Mouse (Mus musculus): ENCODE measurements around the gene Pth1r. TPM values are rescaled to one million over a fixed set of nuclear protein-coding genes. Genes with fewer than 3 reads are reported as not detected.

Pth1r gene
- polyA plus RNA-seq, 1 experiment from 2014 or later, result 19.8 TPM

DNA sequence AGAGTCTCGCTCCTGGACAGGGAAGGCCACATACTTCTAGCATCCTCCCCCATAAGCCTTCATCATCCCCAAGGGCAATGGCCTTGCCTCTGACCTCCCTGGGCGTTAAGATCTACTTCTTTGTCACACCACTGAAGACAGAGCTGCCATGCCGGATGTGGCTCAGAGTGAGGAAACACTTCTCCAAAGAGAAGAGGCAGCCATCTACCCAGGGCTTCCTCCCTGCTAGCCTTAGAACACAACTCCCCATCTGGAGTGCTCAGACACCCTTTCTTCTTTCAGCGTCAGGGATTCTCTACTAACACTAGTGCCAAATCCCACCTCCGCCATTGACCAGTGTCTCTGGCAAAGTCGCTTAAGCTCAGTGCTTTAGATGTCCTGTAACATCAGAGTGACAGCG, 12.8 kb downstream of the Pth1r start:
- 78% methylated on average over 7 of the region's 7 CpGs for WGBS
- Histone ChIP-seq H3K36me3 (ENCODE audit: control insufficient read depth, insufficient read depth, low read length) (no peaks in the 10 kb centered on the region; the same call in 1 of the 2 replicates), H3K27ac (ENCODE audit: low read length) (no peak overlapping the region), H3K4me2 (replicated peaks; ENCODE audit: low read depth, low read length) (no peak overlapping the region), H3K4me3 (ENCODE audit: low read depth, low read length) (no peak overlapping the region), H3K9ac (replicated peaks; ENCODE audit: low read depth, low read length) (no peak overlapping the region), H3K9me3 (ENCODE audit: control insufficient read depth, low read depth, low read length) (no peaks in the 10 kb centered on the region), H3K27me3 (ENCODE audit: control insufficient read depth, insufficient read depth, low read length) (no peaks in the 10 kb centered on the region), H3K4me1 (ENCODE audit: control insufficient read depth, insufficient read depth, low read length) (peaks cover 18% of the 10 kb centered on the region)
- ATAC-seq (ENCODE audit: insufficient number of reproducible peaks, insufficient read depth, low FRiP score, low read depth), result no peak

GRCm38 (mm10) chr9:110733102-110733501, 13.8 kb downstream of the Pth1r start:
- H3K27ac ChIP-seq (ENCODE audit: low read length), result peak overlapping the region; percentile 48; the same call in 1 of the 2 replicates
- H3K9me3 ChIP-seq (ENCODE audit: control insufficient read depth, low read depth, low read length), result no peaks in the 10 kb centered on the region
- peak overlapping the region; percentile 50 for H3K4me2 ChIP-seq (replicated peaks; ENCODE audit: low read depth, low read length)
- WGBS, result 7% methylated on average over 8 of the region's 8 CpGs
- H3K27me3 ChIP-seq (ENCODE audit: control insufficient read depth, insufficient read depth, low read length), result no peaks in the 10 kb centered on the region
- no peak overlapping the region for H3K9ac ChIP-seq (replicated peaks; ENCODE audit: low read depth, low read length)
- peaks cover 18% of the 10 kb centered on the region for H3K4me1 ChIP-seq (ENCODE audit: control insufficient read depth, insufficient read depth, low read length)
- ATAC-seq (ENCODE audit: insufficient number of reproducible peaks, insufficient read depth, low FRiP score, low read depth), result 0 out of 2 replicates have a peak, but pooled peaks have one; percentile 15
- peak overlapping the region; percentile 20 for H3K4me3 ChIP-seq (ENCODE audit: low read depth, low read length)
- no peaks in the 10 kb centered on the region; the same call in 1 of the 2 replicates for H3K36me3 ChIP-seq (ENCODE audit: control insufficient read depth, insufficient read depth, low read length)

DNA sequence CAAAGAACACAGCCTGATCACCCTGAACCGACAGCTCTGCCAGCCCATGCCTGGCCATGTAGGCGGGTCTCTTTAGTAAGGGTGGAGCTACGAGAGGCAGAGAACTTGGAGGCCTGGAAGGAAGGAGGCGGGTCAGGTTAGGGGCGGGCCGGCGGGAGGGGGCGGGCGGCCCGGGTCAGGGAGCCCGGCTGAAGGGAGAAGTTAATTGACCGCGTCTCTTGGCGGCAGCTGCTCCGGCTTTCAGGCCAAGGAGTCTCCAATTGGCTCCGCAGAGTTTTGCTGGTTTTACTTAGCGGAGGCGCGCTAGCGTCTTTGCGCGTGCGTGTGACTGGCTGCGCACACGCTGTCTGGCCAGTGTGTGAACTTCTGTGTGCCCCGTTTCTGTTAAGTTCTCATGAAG, 14.3 kb downstream of the Pth1r start:
- Histone ChIP-seq H3K36me3 (ENCODE audit: control insufficient read depth, insufficient read depth, low read length) (no peaks in the 10 kb centered on the region; the same call in 1 of the 2 replicates), H3K4me1 (ENCODE audit: control insufficient read depth, insufficient read depth, low read length) (peaks cover 18% of the 10 kb centered on the region), H3K4me3 (ENCODE audit: low read depth, low read length) (peak overlapping the region; percentile 20), H3K27me3 (ENCODE audit: control insufficient read depth, insufficient read depth, low read length) (no peaks in the 10 kb centered on the region), H3K9ac (replicated peaks; ENCODE audit: low read depth, low read length) (no peak overlapping the region; the same call in 1 of the 2 replicates), H3K4me2 (replicated peaks; ENCODE audit: low read depth, low read length) (peak overlapping the region; percentile 50), H3K9me3 (ENCODE audit: control insufficient read depth, low read depth, low read length) (no peaks in the 10 kb centered on the region), H3K27ac (ENCODE audit: low read length) (peak overlapping the region; percentile 48; the same call in 1 of the 2 replicates)
- peak; percentile 91 for ATAC-seq (ENCODE audit: insufficient number of reproducible peaks, insufficient read depth, low FRiP score, low read depth)
- WGBS, result 1% methylated on average over 26 of the region's 26 CpGs

DNA sequence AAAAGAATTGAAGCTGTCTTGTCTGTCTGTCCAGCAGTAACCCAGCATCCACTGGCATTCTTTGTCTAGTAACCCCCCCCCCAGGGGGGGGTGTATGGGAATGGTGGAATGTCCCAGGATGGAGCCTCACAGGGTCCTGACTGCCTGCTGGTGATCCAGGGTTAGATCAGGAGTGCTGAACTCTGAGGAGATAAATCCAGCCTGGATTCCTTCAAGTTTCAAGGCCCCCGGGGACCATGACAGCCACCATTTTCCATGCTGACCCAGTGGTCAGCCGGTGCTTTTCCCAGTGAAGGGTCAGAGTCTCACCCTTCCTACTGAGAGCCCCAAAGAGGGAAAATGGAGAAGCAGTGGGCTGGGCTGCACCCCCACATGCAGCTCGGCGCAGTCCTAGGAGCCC, 15.1 kb downstream of the Pth1r start:
- H3K27me3 ChIP-seq (ENCODE audit: control insufficient read depth, insufficient read depth, low read length), result 0 out of 2 replicates have a peak, but pooled peaks cover 6% of the 10 kb centered on the region
- no peaks in the 10 kb centered on the region; the same call in 1 of the 2 replicates for H3K36me3 ChIP-seq (ENCODE audit: control insufficient read depth, insufficient read depth, low read length)
- H3K9me3 ChIP-seq (ENCODE audit: control insufficient read depth, low read depth, low read length), result no peaks in the 10 kb centered on the region
- H3K9ac ChIP-seq (replicated peaks; ENCODE audit: low read depth, low read length), result no peak overlapping the region
- WGBS, result 51% methylated on average over 4 of the region's 4 CpGs
- no peak overlapping the region for H3K27ac ChIP-seq (ENCODE audit: low read length)
- H3K4me3 ChIP-seq (ENCODE audit: low read depth, low read length), result no peak overlapping the region
- no peak for ATAC-seq (ENCODE audit: insufficient number of reproducible peaks, insufficient read depth, low FRiP score, low read depth)
- H3K4me1 ChIP-seq (ENCODE audit: control insufficient read depth, insufficient read depth, low read length), result peaks cover 22% of the 10 kb centered on the region
- H3K4me2 ChIP-seq (replicated peaks; ENCODE audit: low read depth, low read length), result no peak overlapping the region

GRCm38 (mm10) chr9:110729841-110730240, 17.1 kb downstream of the Pth1r start:
- no peak overlapping the region for H3K27ac ChIP-seq (ENCODE audit: low read length)
- 15% methylated on average over 8 of the region's 8 CpGs for WGBS
- no peak overlapping the region for H3K9ac ChIP-seq (replicated peaks; ENCODE audit: low read depth, low read length)
- H3K4me2 ChIP-seq (replicated peaks; ENCODE audit: low read depth, low read length), result no peak overlapping the region
- no peak for ATAC-seq (ENCODE audit: insufficient number of reproducible peaks, insufficient read depth, low FRiP score, low read depth)
- no peaks in the 10 kb centered on the region; the same call in 1 of the 2 replicates for H3K36me3 ChIP-seq (ENCODE audit: control insufficient read depth, insufficient read depth, low read length)
- H3K4me1 ChIP-seq (ENCODE audit: control insufficient read depth, insufficient read depth, low read length), result peaks cover 18% of the 10 kb centered on the region
- no peaks in the 10 kb centered on the region for H3K9me3 ChIP-seq (ENCODE audit: control insufficient read depth, low read depth, low read length)
- 0 out of 2 replicates have a peak, but pooled peaks cover 9% of the 10 kb centered on the region for H3K27me3 ChIP-seq (ENCODE audit: control insufficient read depth, insufficient read depth, low read length)
- H3K4me3 ChIP-seq (ENCODE audit: low read depth, low read length), result no peak overlapping the region

- no peak for ATAC-seq (ENCODE audit: insufficient number of reproducible peaks, insufficient read depth, low FRiP score, low read depth)
- Histone ChIP-seq H3K4me2 (replicated peaks; ENCODE audit: low read depth, low read length) (peak overlapping the region; percentile 26; the same call in 1 of the 2 replicates), H3K27me3 (ENCODE audit: control insufficient read depth, insufficient read depth, low read length) (0 out of 2 replicates have a peak, but pooled peaks cover 9% of the 10 kb centered on the region), H3K4me3 (ENCODE audit: low read depth, low read length) (no peak overlapping the region), H3K9me3 (ENCODE audit: control insufficient read depth, low read depth, low read length) (no peaks in the 10 kb centered on the region), H3K4me1 (ENCODE audit: control insufficient read depth, insufficient read depth, low read length) (0 out of 2 replicates have a peak, but pooled peaks cover 4% of the 10 kb centered on the region), H3K27ac (ENCODE audit: low read length) (no peak overlapping the region), H3K9ac (replicated peaks; ENCODE audit: low read depth, low read length) (no peak overlapping the region), H3K36me3 (ENCODE audit: control insufficient read depth, insufficient read depth, low read length) (no peaks in the 10 kb centered on the region; the same call in 1 of the 2 replicates)
- WGBS, result 28% methylated on average over 33 of the region's 33 CpGs
Observed at GRCm38 (mm10) chr9:110726867-110727266, 20.1 kb downstream of the Pth1r start.

- Histone ChIP-seq H3K9me3 (ENCODE audit: control insufficient read depth, low read depth, low read length) (no peaks in the 10 kb centered on the region), H3K27me3 (ENCODE audit: control insufficient read depth, insufficient read depth, low read length) (0 out of 2 replicates have a peak, but pooled peaks cover 9% of the 10 kb centered on the region), H3K4me3 (ENCODE audit: low read depth, low read length) (no peak overlapping the region), H3K4me2 (replicated peaks; ENCODE audit: low read depth, low read length) (no peak overlapping the region), H3K9ac (replicated peaks; ENCODE audit: low read depth, low read length) (no peak overlapping the region), H3K4me1 (ENCODE audit: control insufficient read depth, insufficient read depth, low read length) (0 out of 2 replicates have a peak, but pooled peaks cover 4% of the 10 kb centered on the region), H3K27ac (ENCODE audit: low read length) (no peak overlapping the region), H3K36me3 (ENCODE audit: control insufficient read depth, insufficient read depth, low read length) (no peaks in the 10 kb centered on the region; the same call in 1 of the 2 replicates)
- 0 out of 2 replicates have a peak, but pooled peaks have one; percentile 20 for ATAC-seq (ENCODE audit: insufficient number of reproducible peaks, insufficient read depth, low FRiP score, low read depth)
- 18% methylated on average over 9 of the region's 9 CpGs for WGBS
Observed at GRCm38 (mm10) chr9:110725721-110726135, 21.2 kb downstream of the Pth1r start.

GRCm38 (mm10) chr9:110722060-110722459, 24.9 kb downstream of the Pth1r start:
- Histone ChIP-seq H3K36me3 (ENCODE audit: control insufficient read depth, insufficient read depth, low read length) (no peaks in the 10 kb centered on the region; the same call in 1 of the 2 replicates), H3K27ac (ENCODE audit: low read length) (no peak overlapping the region), H3K27me3 (ENCODE audit: control insufficient read depth, insufficient read depth, low read length) (0 out of 2 replicates have a peak, but pooled peaks cover 5% of the 10 kb centered on the region), H3K4me2 (replicated peaks; ENCODE audit: low read depth, low read length) (no peak overlapping the region), H3K9me3 (ENCODE audit: control insufficient read depth, low read depth, low read length) (no peaks in the 10 kb centered on the region), H3K4me3 (ENCODE audit: low read depth, low read length) (no peak overlapping the region), H3K4me1 (ENCODE audit: control insufficient read depth, insufficient read depth, low read length) (0 out of 2 replicates have a peak, but pooled peaks cover 2% of the 10 kb centered on the region), H3K9ac (replicated peaks; ENCODE audit: low read depth, low read length) (no peak overlapping the region)
- no peak for ATAC-seq (ENCODE audit: insufficient number of reproducible peaks, insufficient read depth, low FRiP score, low read depth)
- WGBS, result 84% methylated on average over 10 of the region's 10 CpGs

All from stomach, embryonic 14.5 days (tissue).